Mouse (Mus musculus): ENCODE data around the gene Grm8. TPM values are rescaled to one million over a fixed set of nuclear protein-coding genes. Genes with fewer than 3 reads are reported as not detected.

Gene Grm8
- total RNA-seq (2021): under 1 TPM; 0.21 to 0.43 TPM
- long read RNA-seq, experiment 1: 0 reads
- long read RNA-seq, experiment 2: 0 reads

DNA sequence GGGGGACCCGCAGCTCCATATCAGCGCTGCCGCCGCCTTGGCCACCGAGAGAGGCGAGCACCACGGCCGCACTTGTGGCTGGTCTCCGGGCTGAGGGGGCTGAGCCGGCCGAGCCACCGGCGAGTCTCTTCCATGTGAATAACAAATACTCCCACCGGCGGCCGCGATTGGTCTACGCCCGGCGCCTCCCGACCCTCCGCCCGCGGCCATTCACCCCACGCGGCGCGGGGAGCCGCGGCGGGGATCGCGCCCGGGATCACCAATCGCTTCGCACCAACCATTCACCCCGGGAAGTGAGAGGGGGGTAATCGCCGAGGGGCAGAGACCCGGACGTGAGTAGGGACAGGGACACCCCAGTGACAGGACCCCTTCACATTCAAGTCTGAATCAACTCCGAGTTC, at the start of gene Grm8:
Gene Grm8, minus strand, starts transcription at position 178 of the 401 bp plus-strand sequence.
- no peak for DNase-seq (ENCODE audit: low spot score)

DNA sequence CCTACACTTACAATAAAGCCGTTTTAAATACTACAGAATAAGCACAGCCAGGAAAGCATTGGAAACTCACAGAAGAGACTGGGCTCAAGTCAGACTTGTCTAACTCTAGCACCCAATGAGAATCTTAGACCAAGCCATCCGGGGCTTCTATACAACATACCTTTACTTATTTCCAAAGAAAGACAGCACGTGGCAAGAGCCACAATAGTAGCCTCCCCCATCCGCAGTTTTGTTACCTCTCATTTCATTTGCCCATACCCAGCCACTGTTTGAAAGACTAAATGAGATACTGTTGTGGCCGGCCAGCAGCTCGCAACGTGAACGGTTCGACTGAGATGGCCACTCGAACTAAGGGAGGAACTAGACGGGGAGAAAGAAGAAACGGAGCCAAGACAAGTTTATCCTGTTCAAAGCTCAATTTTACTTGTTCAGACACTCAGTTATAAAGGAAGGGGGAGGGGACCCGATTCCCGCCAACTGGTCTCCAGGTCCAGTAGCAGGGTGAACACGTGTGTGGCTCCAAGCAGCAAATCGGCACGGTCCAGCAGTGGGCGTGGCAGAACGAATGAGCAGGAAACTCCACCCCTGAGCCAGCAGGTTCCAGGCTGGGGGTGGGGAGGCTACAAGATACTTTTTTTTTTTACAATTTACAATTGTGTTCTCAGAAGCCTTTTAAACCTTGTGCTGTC, 35.0 kb upstream of the Grm8 start:
- no peak for DNase-seq (ENCODE audit: low spot score)

DNA sequence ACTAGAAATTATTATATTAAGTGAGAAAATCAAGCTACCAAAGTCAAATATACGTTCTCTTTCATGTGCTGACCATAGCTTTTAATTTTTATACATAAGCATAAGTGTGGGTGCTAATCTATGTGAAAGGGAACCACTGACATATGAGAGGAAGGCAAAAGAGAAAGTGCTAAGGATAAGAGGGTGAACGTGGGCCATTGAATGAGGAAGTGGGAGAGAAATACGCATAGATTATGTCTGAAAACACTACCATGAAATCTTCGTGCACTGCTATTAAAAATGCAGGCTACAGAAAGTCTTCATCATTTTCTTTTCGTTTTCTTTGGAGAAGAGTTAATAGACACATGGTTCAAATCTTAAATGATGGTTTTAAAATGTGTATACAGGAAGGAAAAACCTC, 25.4 kb upstream of the Grm8 start:
- DNase-seq (ENCODE audit: low spot score): no peak

DNA sequence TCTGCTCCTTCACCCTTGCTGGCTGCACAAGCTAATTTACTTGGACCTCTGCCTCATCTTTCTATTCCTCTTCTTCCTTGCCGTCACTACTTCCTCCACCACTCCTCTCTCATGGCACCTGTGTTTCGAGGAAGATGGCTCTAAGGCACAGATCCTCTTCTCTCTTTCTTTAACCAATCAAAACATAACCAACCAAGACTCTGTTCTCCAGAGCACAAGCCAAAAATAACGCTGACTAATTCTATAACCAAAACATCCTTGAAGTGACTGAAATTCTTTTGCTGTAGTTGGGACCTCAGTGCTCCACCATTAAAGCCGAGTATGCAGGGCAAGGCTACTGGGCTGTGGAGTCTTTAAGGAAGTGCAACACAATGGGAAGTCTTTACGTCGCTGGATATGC, 11.5 kb upstream of the Grm8 start:
- no peak for DNase-seq (ENCODE audit: low spot score)

DNA sequence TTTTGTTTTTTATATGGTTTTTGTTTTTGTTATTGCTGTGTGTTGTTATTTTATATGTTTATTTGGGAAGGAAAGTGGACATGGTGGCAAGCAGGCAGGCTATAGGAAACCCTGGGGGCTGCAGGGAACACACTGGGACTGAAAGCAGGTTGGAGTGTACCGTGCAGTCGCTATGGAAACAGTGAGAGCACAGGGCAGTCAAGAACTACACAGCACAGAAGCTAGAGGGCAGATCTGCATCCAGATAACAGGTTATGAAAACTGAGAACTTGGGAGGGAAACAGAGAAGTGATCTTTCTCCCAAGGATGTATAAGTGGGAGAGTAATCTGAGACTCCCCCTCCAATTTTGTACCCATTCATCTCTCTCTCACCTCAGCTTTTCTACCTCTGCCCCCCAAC, 7.4 kb upstream of the Grm8 start:
- DNase-seq (ENCODE audit: low spot score): no peak

DNA sequence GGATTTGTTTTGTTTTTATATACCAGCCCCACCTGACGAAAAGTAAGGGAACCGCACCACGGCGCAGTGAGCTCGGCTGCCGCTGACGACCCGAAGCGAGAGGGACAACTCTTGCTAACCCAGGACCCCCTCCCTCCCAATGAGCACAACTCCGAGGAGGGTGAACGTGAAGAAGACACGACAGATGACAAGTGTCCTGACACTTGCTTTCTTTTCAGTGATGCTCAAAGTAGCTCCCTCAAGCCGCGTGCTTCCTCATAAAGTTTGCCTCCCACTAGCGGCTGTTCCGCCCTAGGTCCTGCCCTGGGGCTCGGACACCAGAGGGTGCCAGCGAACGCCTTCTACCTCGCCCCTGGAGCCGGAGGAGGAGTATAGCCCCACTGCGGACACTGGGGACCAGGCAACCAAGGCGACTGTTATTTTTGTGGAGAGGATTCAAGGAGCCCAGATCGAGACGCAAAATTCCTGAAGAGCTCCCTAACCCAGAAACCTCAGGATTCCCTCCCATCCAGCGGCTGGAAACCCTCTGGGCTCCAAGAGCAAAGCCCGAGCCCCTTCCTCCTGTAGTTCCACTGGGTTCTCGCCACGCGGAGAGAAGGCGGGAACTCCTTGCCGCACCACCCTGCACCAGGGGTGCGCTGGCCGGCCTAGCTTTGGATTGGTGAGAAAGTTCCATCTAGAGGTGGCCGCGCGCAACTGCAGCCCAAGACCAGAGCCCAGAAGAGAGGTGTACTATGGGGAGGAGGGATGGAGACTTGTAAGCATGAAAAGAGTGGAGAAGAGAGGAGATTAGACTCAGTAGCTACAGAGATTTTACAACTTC, 644 bp upstream of the Grm8 start:
- peak; percentile 62 for DNase-seq (ENCODE audit: low spot score)

DNA sequence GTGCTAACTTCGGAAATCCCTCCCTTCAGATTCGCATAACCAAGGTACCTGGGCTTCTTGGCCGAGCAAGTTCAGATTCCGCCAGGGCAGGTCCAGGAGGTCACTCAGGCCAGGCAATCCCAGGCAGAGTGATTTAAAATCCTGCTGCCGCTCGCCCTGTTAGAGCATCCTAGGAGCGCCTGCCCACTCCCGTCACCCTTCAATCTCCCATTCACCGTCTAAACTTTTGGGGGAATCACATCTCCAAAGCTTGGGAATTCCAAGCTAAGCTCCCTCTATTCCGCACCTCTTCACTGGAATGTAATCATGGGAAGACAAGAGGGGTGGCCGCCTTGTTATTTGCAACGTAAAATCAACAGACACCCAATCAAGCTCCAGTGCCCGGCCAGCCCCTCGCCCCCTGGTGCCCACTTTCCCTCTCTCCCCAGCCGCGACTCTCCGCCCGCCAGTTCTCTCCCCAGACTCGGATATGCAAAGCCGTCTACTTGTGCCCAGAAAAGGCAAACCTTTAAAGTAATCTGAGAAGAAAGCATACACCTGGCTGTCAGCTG, 652 bp downstream of the Grm8 start:
- DNase-seq (ENCODE audit: low spot score): no peak

DNA sequence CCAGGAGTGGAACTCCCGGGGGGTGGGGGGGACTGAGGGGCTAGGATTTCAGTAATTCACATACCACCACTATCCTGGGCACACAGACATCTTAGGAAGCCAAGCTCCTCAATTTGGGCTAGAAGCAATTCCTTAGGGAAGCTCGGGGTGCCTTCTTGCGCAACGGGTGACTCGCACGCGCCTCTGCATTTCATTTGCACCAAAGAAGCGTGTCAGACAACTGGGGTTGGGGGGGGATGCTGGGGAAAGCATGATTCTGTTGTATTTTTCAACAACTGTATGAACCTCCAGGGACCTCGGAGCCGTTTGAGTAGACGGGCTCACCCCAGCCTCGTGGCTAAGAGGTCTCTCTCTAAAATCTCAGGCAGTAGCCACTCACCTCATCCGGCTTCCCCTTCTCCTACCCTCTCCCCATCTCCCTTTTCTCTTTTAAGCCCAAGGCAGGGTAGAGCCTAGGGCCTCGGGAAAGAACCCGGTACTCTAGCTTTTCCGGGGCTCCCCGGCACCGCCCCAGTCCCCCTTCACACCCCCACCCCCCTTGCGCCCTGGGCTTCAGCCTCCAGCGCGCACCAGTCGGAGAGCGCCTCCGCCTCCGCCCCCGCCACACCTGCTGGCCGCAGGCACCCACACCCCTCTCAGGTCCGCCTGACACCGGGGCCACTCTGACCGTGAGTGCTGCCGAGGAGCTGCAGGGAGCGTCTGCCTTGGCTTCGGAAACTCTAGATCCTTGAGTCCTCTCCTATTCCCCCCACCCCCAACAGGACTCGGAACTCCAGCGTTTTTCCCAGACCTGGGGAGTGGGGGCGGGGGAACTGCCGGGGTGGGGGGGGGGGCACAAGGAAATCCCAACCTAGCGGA, 1.5 kb downstream of the Grm8 start:
- DNase-seq (ENCODE audit: low spot score): no peak

DNA sequence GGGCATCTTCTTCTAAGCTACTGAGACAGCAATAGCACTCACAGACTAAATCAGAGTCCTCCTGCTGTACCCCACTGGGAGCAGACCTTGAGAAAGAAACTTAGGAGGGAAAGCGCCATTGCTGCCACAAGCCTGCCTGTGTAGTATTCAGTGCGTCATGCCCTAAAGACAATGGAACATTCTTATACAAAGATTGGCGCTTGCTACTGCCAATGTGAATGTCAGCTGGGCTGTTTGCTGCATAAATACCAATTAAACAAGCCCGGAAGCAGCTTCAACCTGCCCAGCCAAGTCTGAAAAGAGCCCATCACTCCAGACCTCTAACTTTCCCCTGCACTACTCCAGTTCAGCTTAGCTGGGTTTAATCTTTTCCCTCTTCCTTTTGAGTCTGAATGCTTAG, 2.9 kb downstream of the Grm8 start:
- DNase-seq (ENCODE audit: low spot score): no peak

DNA sequence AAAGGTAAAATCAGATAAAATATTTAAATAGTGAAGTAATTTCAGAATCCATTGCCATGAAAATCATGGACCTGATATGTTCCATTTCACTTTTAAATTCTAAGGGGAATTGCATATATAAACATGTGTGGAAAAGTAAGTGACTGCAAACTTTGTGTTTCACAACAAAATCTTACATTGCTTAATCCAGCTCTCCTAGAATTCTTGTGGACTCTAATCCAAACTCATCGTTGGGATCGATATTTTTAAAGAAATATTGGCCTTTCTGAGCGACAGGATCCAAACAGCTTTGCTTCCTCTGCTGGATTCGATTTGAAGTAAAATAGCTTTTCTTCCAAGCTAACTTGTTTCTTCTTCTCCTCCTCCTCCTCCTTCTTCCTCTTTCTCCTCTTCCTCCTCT, 6.1 kb downstream of the Grm8 start:
- no peak for DNase-seq (ENCODE audit: low spot score)

DNA sequence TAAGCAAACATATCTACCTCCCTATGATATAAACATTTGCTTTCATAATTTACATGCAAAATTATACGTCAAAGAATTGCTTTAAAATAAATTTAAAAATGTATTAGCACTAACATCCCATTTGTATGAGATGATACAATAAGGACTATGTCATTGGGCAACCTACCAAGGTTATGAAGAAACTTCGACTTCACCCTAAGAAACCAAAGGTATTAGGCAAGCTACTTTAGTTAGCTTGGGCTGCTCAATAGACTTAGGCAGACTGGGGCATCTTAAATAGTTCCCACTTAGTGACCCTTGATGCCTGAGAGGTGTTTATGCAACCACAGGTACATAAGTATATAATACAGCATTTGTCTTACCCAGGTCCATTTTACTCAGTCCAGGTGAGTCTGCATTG, 19.5 kb downstream of the Grm8 start:
- DNase-seq (ENCODE audit: low spot score): no peak

DNA sequence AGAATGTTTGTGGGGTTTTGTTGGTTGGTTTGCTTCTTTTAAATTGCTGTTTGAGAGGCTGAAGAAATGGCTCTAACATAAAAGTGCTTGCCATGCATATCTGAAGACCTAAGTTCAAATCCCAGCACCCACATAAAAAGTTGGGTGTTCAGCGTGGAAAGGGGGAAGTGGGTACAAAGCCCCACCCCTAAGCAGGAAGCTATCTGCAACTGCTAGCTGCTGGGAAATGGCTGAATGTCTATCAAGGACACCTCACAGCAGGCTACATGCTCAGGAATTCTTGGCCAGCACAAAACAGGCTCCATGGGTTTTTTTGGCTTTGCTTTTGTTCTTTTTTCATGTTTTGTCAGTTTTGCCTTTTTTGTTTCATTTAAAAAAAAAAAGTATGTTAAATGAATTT, 20.1 kb downstream of the Grm8 start:
- DNase-seq (ENCODE audit: low spot score): no peak

DNA sequence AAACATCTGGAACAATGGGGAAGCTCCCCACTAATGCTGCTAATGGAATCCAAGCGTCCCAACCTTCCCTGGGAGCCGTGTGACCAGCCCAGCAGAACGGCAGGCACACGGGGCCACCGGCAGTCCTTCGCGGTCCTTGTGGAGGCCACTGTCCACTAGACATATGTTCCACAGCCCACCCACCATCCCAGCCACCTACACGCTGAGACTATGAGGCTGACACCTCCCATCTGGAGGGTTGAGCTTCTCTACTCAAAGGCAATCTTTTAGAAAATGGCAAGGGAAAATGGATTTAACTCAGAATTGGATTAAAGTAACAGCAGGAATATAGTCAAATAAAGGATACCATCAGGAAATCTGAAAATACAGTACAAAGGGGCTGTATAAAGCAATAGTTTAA, 23.4 kb downstream of the Grm8 start:
- no peak for DNase-seq (ENCODE audit: low spot score)

DNA sequence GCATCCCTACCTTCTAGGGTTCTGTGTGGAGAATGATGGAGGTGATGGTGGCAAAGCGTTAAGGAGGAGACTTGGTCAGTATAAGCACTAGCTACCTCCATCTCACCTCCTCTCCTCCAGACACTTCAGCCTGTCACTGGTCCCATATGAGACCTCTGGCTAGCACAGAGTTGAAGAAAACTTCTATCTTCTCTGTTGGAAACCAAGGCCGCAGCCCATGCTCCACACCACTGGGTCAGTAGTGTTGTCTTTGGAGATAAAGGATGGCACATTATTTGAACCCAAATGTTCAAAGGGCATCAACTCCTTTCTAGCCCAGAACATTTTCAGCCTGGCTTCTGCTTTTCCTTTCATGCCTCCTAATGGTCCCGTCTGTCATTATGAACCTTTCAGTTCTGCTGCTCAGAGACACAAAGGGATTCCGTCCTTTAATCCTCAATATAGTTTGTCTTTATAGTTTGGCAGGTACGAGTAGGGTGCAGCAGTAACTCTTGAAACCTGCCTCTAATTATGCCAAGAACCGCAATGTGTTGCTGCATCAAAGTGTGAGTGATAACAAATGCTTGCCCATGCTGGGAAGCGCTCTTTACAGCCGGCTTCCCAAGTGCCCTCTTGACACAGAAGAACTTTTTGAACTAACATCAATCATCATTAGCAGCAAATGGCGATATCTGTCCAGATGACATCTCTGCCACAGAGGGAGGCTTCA, 32.2 kb downstream of the Grm8 start:
- no peak for DNase-seq (ENCODE audit: low spot score)

DNA sequence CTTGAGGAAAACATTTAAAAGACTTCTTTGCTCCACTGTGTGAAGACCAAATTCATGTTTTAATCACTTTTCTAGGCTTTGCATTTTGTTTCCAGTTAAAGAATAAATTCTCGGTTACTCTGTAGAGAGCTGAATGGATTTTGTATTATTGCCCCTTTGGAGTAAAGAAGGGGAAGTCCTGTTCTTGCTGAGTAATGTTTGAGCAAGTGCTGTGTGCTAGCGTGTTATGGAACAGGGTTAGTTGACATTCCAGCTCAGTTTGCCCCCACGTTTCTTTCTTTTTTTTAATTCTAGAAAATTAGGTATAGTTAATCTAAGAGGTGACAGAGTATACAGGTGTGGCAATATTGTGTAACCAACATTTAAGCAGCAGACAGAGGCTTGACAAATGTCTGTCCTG, 35.0 kb downstream of the Grm8 start:
- DNase-seq (ENCODE audit: low spot score): no peak

DNA sequence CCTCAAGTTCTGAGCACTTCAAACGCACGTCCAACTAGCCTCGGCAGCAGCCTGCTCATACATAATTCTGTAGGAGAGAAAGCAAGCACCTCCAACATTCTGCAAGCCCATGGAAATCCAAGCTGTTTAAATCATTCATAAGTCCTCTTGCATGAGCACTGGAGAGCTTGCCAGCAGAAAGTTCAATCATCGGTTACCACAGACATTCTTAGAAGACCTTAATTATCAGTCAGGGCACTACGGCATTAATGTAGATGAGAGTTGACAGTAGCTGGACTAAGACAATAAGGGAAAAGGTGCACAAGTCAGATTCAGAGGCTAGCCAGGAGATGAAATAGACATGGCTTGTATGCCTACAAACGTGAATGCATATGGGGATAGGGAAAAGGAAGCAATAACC, 42.5 kb downstream of the Grm8 start:
- DNase-seq (ENCODE audit: low spot score): no peak

DNA sequence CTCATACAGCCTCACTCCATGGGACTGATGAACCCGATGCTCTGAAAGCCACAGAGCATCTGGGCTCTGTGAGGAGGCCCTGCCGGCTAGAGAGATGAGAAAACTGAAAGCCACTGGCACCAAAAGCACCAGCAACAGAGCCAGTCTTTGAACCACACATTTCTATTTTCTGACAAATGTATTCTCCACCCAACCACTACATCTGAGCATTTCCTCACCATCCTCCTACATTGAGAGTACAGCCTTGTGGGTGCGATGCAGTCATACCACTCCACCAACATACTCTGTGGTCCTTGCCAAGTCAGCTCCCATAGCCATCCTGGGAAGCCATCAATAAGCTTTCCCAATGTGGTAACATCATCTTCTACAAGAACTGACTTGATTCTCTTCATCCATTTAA, 43.1 kb downstream of the Grm8 start:
- DNase-seq (ENCODE audit: low spot score): no peak

DNA sequence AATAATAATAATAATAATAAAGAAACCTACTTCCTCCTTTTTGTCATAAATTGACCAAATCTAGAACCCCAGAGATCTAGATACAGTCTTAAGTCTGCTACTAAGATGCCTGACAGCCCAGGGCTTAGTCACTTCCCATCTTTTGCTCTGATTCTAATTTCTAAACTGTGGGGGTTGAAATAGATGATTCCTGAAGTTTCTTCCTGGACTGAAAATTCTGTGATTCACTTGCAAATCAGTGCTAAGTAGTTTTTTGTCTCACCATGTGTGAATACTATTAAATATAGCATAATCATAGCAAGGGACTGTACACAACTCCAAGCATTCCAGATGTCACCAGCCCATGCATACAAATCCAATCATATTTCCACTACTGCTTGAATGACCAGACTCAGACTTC, 44.0 kb downstream of the Grm8 start:
- no peak for DNase-seq (ENCODE audit: low spot score)

DNA sequence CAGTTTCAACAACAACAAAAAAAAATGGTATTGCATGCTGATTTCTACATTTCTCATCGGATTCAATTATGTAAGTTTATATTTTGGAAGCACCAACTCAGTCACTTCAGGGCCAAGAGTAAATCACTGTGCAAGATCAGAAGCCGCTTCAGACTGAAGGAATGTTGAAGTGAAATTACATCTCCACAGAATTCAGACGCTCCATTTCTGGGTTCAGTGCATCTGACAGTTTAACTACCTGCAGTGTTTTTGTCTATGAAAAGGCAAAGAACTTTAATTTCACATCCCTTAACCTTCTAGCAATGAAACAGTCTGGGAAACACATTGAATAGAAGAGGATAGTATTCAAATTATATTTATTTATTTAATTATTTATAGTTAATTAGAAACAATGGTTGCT, 59.4 kb downstream of the Grm8 start:
- DNase-seq (ENCODE audit: low spot score): no peak

DNA sequence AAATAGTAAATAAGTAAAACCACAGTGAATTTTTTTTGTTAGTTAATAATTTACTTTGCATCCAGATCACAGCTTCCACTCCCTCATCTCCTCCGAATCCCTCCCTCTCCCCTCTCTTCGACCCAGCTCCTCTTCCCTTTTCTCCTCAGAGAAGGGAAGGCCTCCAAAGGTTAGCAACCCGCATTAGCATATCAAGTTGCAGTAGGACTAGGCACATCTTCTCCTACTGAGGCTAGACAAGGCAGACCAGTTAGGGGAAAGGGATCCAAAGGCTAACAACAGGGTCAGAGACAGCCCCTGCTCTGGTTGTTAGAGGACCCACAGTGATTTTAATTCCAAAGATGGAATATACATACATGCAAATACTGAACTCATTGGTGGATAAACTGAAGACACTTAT, 60.5 kb downstream of the Grm8 start:
- DNase-seq (ENCODE audit: low spot score): no peak

DNA sequence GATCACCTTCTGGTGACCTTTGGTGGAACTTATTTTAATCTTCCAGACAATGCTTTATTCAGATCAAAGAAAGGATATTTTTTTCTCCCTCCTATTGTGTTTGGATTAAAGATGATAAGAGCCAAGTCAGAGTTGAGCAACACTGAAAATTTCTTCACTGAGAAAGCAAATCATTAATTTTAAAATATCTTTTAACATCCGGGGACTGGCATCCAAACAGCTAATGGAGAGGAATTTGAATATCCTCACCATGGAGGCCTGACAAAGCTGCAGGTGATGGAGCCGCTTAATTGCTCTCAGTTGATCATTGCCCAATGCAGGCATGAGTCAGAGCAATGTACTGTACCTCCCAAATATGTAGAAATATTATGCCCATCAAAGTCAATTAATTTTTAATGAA, 83.0 kb downstream of the Grm8 start:
- no peak for DNase-seq (ENCODE audit: low spot score)

Measured in gastrocnemius, adult 18-20 months (tissue).